Mouse (Mus musculus): ENCODE data around the gene Rab7b. TPM values are rescaled to one million over a fixed set of nuclear protein-coding genes. Genes with fewer than 3 reads are reported as not detected.

The Rab7b gene
- polyA plus RNA-seq, 1 experiment, result 1.5 TPM

DNA sequence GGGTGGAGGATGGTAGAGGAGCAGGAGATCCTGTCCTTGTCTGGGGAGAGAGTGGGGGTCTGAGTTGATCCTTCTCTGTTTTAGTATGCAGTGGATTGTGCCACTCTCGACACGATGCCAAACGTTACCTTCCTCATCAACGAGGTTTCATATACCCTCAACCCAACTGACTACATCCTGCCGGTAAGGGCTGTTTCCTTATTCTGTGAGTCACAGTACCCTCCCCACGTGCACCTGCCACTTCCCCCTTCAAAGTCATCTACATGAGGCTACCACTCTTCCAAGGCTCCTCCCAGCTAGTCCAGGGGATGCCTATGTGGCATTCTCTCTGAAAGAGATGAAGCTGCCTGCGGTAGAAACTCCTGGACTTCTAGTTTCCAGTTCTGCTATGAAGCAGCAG lies 16.1 kb upstream of the Rab7b start:
- Histone ChIP-seq H3K4me2 (ENCODE audit: low read depth) (no peak overlapping the region), H3ac (ENCODE audit: control insufficient read depth, insufficient read length) (no peak overlapping the region), H3K36me3 (ENCODE audit: control insufficient read depth, insufficient read depth) (no peaks in the 10 kb centered on the region), H3K4me3 (no peak overlapping the region), H3K79me2 (ENCODE audit: control insufficient read depth, insufficient read depth) (no peaks in the 10 kb centered on the region), H3K27me3 (ENCODE audit: control insufficient read depth, insufficient read depth, insufficient read length) (no peaks in the 10 kb centered on the region)
- no peak for TF ChIP-seq POLR2AphosphoS2 (IDR thresholded peaks at IDR 0.05; ENCODE audit: insufficient read length, low read depth)
- no peak for TF ChIP-seq MYOD1 (IDR thresholded peaks at IDR 0.05; ENCODE audit: control insufficient read depth in 1 of 3, insufficient read length in 2 of 3, low read depth in 2 of 3)
- no peak for TF ChIP-seq SRF (IDR thresholded peaks at IDR 0.05; ENCODE audit: control insufficient read depth, insufficient read length, low read depth)
- TF ChIP-seq REST (IDR thresholded peaks at IDR 0.05; ENCODE audit: insufficient read depth, insufficient read length), result no peak
- no peak for TF ChIP-seq MYOG (IDR thresholded peaks at IDR 0.05; ENCODE audit: control insufficient read depth in 1 of 3, insufficient read depth in 1 of 3, insufficient read length in 2 of 3, low read depth in 2 of 3)
- TF ChIP-seq E2F4 (IDR thresholded peaks at IDR 0.05; ENCODE audit: insufficient read depth), result no peak
- TF ChIP-seq TCF3 (IDR thresholded peaks at IDR 0.05; ENCODE audit: insufficient read length, low read depth), result no peak
- no peak for TF ChIP-seq TCF12 (IDR thresholded peaks at IDR 0.05; ENCODE audit: insufficient read depth, poor library complexity, severe bottlenecking)

DNA sequence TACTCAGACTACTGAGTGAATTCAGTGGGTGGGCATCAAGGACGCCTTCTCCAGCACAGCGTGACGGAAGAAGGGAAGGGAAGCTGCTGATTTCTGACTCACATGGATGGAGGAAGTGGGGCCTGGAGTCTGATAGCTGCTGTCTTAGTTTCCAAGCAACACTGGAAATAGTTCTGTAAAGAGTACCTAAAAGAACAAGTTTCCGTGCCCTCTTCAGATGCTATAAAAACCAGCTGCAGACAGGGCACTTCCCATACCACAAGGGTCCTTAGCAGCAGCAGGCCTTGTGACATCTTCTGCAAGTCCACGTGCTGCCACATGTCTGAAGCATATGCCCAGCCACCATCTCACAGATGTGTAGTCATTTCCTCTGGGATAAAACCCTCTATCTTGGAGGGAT lies 8.9 kb upstream of the Rab7b start:
- Histone ChIP-seq H3K36me3 (ENCODE audit: control insufficient read depth, insufficient read depth) (no peaks in the 10 kb centered on the region), H3K79me2 (ENCODE audit: control insufficient read depth, insufficient read depth) (no peaks in the 10 kb centered on the region), H3K27me3 (ENCODE audit: control insufficient read depth, insufficient read depth, insufficient read length) (no peaks in the 10 kb centered on the region), H3K4me3 (no peak overlapping the region), H3K4me2 (ENCODE audit: low read depth) (no peak overlapping the region), H3ac (ENCODE audit: control insufficient read depth, insufficient read length) (no peak overlapping the region)
- TF ChIP-seq MYOD1 (IDR thresholded peaks at IDR 0.05; ENCODE audit: control insufficient read depth in 1 of 3, insufficient read length in 2 of 3, low read depth in 2 of 3) (no peak), MYOG (IDR thresholded peaks at IDR 0.05; ENCODE audit: control insufficient read depth in 1 of 3, insufficient read depth in 1 of 3, insufficient read length in 2 of 3, low read depth in 2 of 3) (no peak)

DNA sequence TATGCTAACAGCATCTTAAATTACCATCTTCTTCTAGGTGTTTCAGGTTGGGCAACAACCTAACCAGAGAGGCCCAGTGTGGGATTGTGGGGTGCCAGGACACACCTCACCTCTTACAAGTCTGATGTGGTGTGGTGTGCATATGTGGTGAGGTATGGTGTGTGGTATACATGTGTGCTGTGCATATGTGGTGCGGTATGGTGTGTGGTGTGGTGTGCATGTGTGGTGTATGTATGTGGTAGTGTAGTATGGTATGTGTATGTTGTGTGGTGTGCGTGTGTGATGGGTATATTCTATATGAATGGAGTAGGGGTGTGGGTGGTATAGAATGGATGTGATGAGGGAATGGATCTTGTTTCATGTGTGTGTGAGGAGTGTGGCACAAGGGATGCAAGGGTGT lies 756 bp upstream of the Rab7b start:
- H3ac ChIP-seq (ENCODE audit: control insufficient read depth, insufficient read length), result no peak overlapping the region
- TF ChIP-seq REST (IDR thresholded peaks at IDR 0.05; ENCODE audit: insufficient read depth, insufficient read length), result no peak
- TF ChIP-seq POLR2A (IDR thresholded peaks at IDR 0.05; ENCODE audit: insufficient read length, low read depth), result no peak
- no peak for TF ChIP-seq MYOG (IDR thresholded peaks at IDR 0.05; ENCODE audit: control insufficient read depth in 1 of 3, insufficient read depth in 1 of 3, insufficient read length in 2 of 3, low read depth in 2 of 3)
- no peak for TF ChIP-seq TCF12 (IDR thresholded peaks at IDR 0.05; ENCODE audit: insufficient read depth, poor library complexity, severe bottlenecking)
- TF ChIP-seq SRF (IDR thresholded peaks at IDR 0.05; ENCODE audit: control insufficient read depth, insufficient read length, low read depth), result no peak
- TF ChIP-seq MYOD1 (IDR thresholded peaks at IDR 0.05; ENCODE audit: control insufficient read depth in 1 of 3, insufficient read length in 2 of 3, low read depth in 2 of 3), result no peak
- TF ChIP-seq CEBPB (IDR thresholded peaks at IDR 0.05; ENCODE audit: insufficient read depth, poor library complexity, severe bottlenecking), result no peak
- no peak for TF ChIP-seq POLR2AphosphoS2 (IDR thresholded peaks at IDR 0.05; ENCODE audit: insufficient read length, low read depth)
- no peak for TF ChIP-seq MAX (IDR thresholded peaks at IDR 0.05; ENCODE audit: low read depth)
- TF ChIP-seq E2F4 (IDR thresholded peaks at IDR 0.05; ENCODE audit: insufficient read depth), result no peak
- no peak for TF ChIP-seq USF1 (IDR thresholded peaks at IDR 0.05; ENCODE audit: low read depth)
- TF ChIP-seq TCF3 (IDR thresholded peaks at IDR 0.05; ENCODE audit: insufficient read length, low read depth), result no peak
- no peaks in the 10 kb centered on the region for H3K79me2 ChIP-seq (ENCODE audit: control insufficient read depth, insufficient read depth)
- no peak overlapping the region for H3K4me3 ChIP-seq
- H3K36me3 ChIP-seq (ENCODE audit: control insufficient read depth, insufficient read depth), result no peaks in the 10 kb centered on the region
- H3K4me2 ChIP-seq (ENCODE audit: low read depth), result no peak overlapping the region
- no peaks in the 10 kb centered on the region for H3K27me3 ChIP-seq (ENCODE audit: control insufficient read depth, insufficient read depth, insufficient read length)

DNA sequence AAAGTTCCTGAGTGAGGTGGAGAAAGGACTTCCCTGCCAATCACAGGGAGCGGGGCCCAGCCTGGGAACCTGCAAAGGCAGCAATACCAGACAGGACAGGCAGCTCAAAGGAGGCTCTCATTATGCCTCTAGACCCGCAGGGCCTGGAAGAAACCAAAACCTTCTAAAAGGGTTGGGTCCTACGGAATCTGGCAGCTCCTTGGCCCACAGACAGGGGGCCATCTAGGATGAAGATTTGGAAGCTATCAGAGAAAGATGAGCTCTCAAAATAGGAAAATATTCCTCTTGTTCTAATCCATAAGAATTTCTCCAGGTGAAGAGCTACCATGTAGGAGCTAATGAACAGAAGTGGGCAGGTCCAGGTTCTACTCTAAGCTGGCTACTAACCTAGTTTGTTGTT lies 521 bp downstream of the Rab7b start:
- H3K4me2 ChIP-seq (ENCODE audit: low read depth), result peak overlapping the region; percentile 77
- no peaks in the 10 kb centered on the region for H3K79me2 ChIP-seq (ENCODE audit: control insufficient read depth, insufficient read depth)
- TF ChIP-seq CEBPB (IDR thresholded peaks at IDR 0.05; ENCODE audit: insufficient read depth, poor library complexity, severe bottlenecking) (no peak), MYOG (IDR thresholded peaks at IDR 0.05; ENCODE audit: control insufficient read depth in 1 of 3, insufficient read depth in 1 of 3, insufficient read length in 2 of 3, low read depth in 2 of 3) (no peak), MAX (IDR thresholded peaks at IDR 0.05; ENCODE audit: low read depth) (no peak), SRF (IDR thresholded peaks at IDR 0.05; ENCODE audit: control insufficient read depth, insufficient read length, low read depth) (no peak), USF1 (IDR thresholded peaks at IDR 0.05; ENCODE audit: low read depth) (no peak), POLR2AphosphoS2 (IDR thresholded peaks at IDR 0.05; ENCODE audit: insufficient read length, low read depth) (no peak), MYOD1 (IDR thresholded peaks at IDR 0.05; ENCODE audit: control insufficient read depth in 1 of 3, insufficient read length in 2 of 3, low read depth in 2 of 3) (no peak), TCF12 (IDR thresholded peaks at IDR 0.05; ENCODE audit: insufficient read depth, poor library complexity, severe bottlenecking) (no peak), TCF3 (IDR thresholded peaks at IDR 0.05; ENCODE audit: insufficient read length, low read depth) (no peak), REST (IDR thresholded peaks at IDR 0.05; ENCODE audit: insufficient read depth, insufficient read length) (no peak), POLR2A (IDR thresholded peaks at IDR 0.05; ENCODE audit: insufficient read length, low read depth) (no peak), E2F4 (IDR thresholded peaks at IDR 0.05; ENCODE audit: insufficient read depth) (no peak)
- no peaks in the 10 kb centered on the region for H3K27me3 ChIP-seq (ENCODE audit: control insufficient read depth, insufficient read depth, insufficient read length)
- no peaks in the 10 kb centered on the region for H3K36me3 ChIP-seq (ENCODE audit: control insufficient read depth, insufficient read depth)
- peak overlapping the region; percentile 8 for H3K4me3 ChIP-seq
- H3ac ChIP-seq (ENCODE audit: control insufficient read depth, insufficient read length), result no peak overlapping the region

DNA sequence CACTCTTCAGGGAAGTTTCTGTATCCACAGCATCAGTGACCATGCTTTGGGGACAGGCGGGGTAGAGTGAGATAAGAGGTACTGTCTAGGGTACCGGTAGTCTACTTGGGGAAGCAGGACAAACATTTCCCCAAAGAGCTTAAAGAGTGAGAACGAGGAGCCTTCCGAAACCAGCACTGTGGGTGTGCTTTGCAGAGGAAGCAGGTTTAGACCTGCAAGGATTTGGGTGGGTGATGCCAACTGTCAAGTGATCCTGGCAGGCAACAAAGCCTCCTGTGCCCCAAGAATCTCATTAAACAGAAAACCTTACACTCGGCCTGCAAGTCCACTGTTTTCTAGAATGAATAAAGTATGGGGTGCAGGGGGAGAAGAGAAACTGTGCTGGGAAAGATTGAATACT lies 1.4 kb downstream of the Rab7b start:
- H3ac ChIP-seq (ENCODE audit: control insufficient read depth, insufficient read length), result no peak overlapping the region
- H3K36me3 ChIP-seq (ENCODE audit: control insufficient read depth, insufficient read depth), result no peaks in the 10 kb centered on the region
- H3K79me2 ChIP-seq (ENCODE audit: control insufficient read depth, insufficient read depth), result no peaks in the 10 kb centered on the region
- no peak overlapping the region for H3K4me3 ChIP-seq
- no peaks in the 10 kb centered on the region for H3K27me3 ChIP-seq (ENCODE audit: control insufficient read depth, insufficient read depth, insufficient read length)
- peak overlapping the region; percentile 77 for H3K4me2 ChIP-seq (ENCODE audit: low read depth)
- TF ChIP-seq MYOG (IDR thresholded peaks at IDR 0.05; ENCODE audit: control insufficient read depth in 1 of 3, insufficient read depth in 1 of 3, insufficient read length in 2 of 3, low read depth in 2 of 3) (no peak), REST (IDR thresholded peaks at IDR 0.05; ENCODE audit: insufficient read depth, insufficient read length) (no peak), MYOD1 (IDR thresholded peaks at IDR 0.05; ENCODE audit: control insufficient read depth in 1 of 3, insufficient read length in 2 of 3, low read depth in 2 of 3) (no peak), CEBPB (IDR thresholded peaks at IDR 0.05; ENCODE audit: insufficient read depth, poor library complexity, severe bottlenecking) (no peak), POLR2AphosphoS2 (IDR thresholded peaks at IDR 0.05; ENCODE audit: insufficient read length, low read depth) (no peak), POLR2A (IDR thresholded peaks at IDR 0.05; ENCODE audit: insufficient read length, low read depth) (no peak)

Measured in myocyte (in vitro differentiated cells).